Mouse (Mus musculus) thymus, adult 2 months (tissue): ENCODE measurements around the gene E4f1.

Source experiments
- CTCF ChIP-seq: fragments of 200-500 bp; IDR thresholded peaks from 2 replicates; pipeline ENCODE4 v1.5.1; 2012; ENCODE audit warnings: mild to moderate bottlenecking, control low read depth, low read length, moderate library complexity, borderline replicate concordance; ENCODE audit not compliant: control insufficient read depth, poor library complexity, insufficient read depth; ENCODE audit errors: extremely low read depth
- POLR2A ChIP-seq: fragments of 200-500 bp; IDR thresholded peaks from 2 replicates; pipeline ENCODE4 v1.6.1; 2012; ENCODE audit warnings: mild to moderate bottlenecking, low read length, control low read depth, moderate library complexity; ENCODE audit not compliant: control insufficient read depth, poor library complexity, insufficient read depth; ENCODE audit errors: extremely low read depth

DNA sequence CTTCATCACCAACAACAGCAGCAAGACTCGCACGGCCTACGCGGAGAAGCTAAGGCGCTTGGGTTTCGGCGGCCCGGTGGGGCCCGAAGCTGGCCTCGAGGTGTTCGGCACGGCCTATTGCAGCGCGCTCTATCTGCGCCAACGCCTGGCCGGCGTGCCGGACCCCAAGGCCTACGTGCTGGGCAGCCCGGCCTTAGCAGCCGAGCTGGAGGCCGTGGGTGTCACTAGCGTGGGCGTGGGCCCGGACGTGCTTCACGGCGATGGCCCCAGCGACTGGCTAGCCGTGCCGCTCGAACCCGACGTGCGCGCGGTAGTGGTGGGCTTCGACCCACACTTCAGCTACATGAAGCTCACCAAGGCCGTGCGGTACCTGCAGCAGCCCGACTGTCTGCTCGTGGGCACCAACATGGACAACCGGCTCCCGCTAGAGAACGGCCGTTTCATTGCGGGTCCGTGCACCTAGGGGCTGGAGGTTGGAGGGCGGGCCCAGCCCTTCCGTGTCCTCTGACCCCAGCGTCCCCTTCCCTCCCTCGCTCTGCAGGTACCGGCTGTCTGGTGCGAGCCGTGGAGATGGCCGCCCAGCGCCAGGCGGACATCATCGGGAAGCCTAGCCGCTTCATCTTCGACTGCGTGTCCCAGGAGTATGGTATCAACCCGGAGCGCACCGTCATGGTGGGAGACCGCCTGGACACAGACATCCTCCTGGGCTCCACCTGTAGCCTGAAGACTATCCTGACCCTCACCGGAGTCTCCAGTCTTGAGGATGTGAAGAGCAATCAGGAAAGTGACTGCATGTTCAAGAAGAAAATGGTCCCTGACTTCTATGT lies 801 bp upstream of the E4f1 start:
- TF ChIP-seq POLR2A (no peak), CTCF (no peak)
